Mouse (Mus musculus) cortical plate, adult 2 months (tissue): ENCODE data around the gene Fbxo11. TPM values are rescaled to one million over a fixed set of nuclear protein-coding genes. Genes with fewer than 3 reads are reported as not detected.
A peak's percentile ranks its signal among the peaks of the same experiment; 100 is the strongest.

ENCODE experiments used
- H3K27ac ChIP-seq: fragments of 200-500 bp; 2 replicates; pipeline ENCODE4 v1.5.1; 2012; ENCODE audit warnings: low read length, control low read depth, inconsistent platforms; ENCODE audit not compliant: insufficient read depth
- H3K4me1 ChIP-seq: fragments of 200-500 bp; 2 replicates; pipeline ENCODE4 v1.6.1; 2011; ENCODE audit warnings: low read length; ENCODE audit not compliant: control insufficient read depth, insufficient read depth
- H3K4me3 ChIP-seq: fragments of 200-500 bp; 2 replicates; pipeline ENCODE4 v1.5.1; 2011; ENCODE audit warnings: mild to moderate bottlenecking, low read length, control low read depth; ENCODE audit not compliant: insufficient read depth
- CTCF ChIP-seq: fragments of 200-500 bp; IDR thresholded peaks from 2 replicates; pipeline ENCODE4 v1.5.1; 2011; ENCODE audit warnings: mild to moderate bottlenecking, control low read depth, low read length; ENCODE audit not compliant: insufficient read depth; ENCODE audit errors: extremely low read depth
- POLR2A ChIP-seq: fragments of 200-500 bp; IDR thresholded peaks from 2 replicates; pipeline ENCODE4 v1.6.1; 2011; ENCODE audit warnings: mild to moderate bottlenecking, low read length, control low read depth; ENCODE audit not compliant: insufficient read depth; ENCODE audit errors: extremely low read depth
- polyA plus RNA-seq: library from polyadenylated mRNA; depleted of rRNA; stranded (reverse); fragments of >200 nt; gene quantifications from 2 replicates; pipeline ENCODE4 v1.2.3, GENCODE M21; 2012

Gene Fbxo11
- polyA plus RNA-seq, 1 experiment, result 70.5 TPM

DNA sequence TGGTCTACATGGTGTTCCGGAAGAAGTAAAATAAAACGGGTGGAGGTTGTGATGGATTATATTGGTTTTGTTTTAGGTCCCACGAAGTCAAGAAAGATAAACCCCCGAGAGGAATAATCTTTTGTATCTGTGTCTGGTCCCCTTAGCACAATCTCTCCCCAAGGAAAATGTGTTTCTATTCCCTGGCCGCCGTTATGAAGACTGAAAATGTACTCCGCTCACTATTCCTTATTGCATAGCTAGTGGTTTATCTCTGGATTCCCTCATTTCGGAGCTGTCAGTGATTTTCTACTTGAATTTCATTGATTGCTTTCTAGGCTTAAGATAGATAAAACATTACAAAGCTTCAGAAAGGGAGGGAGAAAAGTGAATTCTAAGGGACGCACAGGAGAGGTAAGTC lies 1.7 kb upstream of the Fbxo11 start:
- H3K4me1 ChIP-seq, result no peaks in the 10 kb centered on the region; the same call in 1 of the 2 replicates
- no peak overlapping the region for H3K27ac ChIP-seq
- H3K4me3 ChIP-seq, result peak overlapping the region; percentile 53; the same call in 1 of the 2 replicates
- TF ChIP-seq POLR2A (no peak), CTCF (no peak)

DNA sequence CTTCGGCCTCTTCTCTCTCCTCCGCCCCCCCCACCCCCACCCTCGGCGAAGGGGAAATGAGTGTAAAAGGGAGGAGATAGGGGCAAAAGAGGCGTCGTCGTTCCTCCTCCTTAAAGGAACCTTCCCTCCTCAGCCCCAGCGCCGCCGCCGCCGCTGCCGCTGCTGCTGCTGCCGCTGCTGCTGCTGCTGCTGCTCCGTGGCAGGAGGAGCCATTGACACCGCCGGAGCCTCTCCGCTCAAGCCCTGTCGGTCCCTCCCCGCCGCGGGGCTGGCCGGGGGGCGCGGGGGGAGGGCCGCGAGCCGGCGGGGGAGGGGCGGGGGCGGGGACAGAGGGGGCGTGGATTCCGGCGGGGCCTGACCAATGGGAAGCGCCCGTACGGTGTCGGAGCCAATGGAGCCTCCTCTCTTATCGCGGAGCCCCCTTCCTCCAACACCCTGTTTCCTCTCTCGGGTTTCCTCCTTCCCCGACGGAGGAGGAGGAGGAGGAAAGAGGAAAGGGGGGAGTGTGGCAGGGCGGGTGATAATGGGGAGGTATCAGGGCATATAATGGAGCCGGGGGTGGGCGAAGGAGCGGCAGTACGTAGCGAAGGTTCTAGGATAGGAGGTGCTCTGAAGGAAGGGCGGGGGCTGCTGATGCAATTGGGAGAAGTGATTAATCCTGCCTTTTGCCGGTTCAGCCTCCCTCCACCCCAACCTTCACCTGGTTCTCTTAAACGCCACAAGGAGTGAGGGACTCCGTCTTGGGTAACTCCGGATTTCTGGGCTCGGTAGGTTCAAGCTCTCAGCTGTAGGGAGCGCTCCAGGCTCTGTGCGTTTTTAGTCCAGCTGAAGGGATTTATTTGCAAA lies 933 bp upstream of the Fbxo11 start:
- H3K27ac ChIP-seq, result peak overlapping the region; percentile 85
- TF ChIP-seq POLR2A (peak; percentile 66), CTCF (peak; percentile 52)

DNA sequence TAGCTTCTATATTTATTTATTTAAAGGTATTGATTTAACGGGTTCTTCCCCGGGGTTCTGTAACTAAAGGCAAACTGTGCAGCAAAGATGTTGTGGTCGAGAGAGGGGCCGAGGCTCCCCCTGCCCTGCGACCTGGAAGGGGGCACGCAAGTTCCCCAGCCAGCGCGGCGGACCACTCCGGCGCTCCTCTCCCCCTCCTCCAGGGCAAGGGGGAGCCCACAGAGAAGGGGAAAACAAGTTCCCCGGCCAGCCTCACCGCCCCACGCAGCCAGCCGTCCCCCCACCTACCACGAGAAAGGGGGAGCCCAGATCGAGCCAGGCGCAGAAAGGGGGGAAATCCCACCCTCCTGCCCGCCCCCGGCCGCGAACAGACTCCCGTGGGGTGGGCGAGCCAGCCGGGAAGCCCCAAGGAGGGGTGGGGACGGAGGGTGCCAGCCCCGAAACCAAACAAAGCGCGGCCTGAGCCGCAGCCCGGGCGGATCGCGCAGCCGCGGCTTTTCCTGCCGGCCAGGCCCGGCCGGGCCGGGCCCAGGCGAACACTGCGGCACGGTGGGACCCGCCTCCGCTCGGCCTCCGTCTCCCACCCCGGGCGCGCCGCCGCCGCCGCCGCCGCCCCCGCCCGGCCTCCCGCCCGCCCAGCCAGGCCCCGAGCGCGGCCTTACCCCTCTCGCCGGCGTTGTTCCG lies 602 bp downstream of the Fbxo11 start:
- peak overlapping the region; percentile 27; the same call in 1 of the 2 replicates for H3K27ac ChIP-seq
- peak overlapping the region; percentile 53 for H3K4me3 ChIP-seq
- no peaks in the 10 kb centered on the region; the same call in 1 of the 2 replicates for H3K4me1 ChIP-seq
- TF ChIP-seq CTCF (no peak), POLR2A (no peak)

More for the DNA sequence above, 933 bp upstream of the Fbxo11 start:
- no peaks in the 10 kb centered on the region; the same call in 1 of the 2 replicates for H3K4me1 ChIP-seq
- peak overlapping the region; percentile 53 for H3K4me3 ChIP-seq

- no peak for TF ChIP-seq POLR2A
- TF ChIP-seq CTCF, result no peak
- Histone ChIP-seq H3K4me3 (peak overlapping the region; percentile 53), H3K27ac (peak overlapping the region; percentile 1; the same call in 1 of the 2 replicates), H3K4me1 (no peaks in the 10 kb centered on the region; the same call in 1 of the 2 replicates)
Measured at GRCm38 (mm10) chr17:88063980-88064346, 1.1 kb downstream of the Fbxo11 start.

DNA sequence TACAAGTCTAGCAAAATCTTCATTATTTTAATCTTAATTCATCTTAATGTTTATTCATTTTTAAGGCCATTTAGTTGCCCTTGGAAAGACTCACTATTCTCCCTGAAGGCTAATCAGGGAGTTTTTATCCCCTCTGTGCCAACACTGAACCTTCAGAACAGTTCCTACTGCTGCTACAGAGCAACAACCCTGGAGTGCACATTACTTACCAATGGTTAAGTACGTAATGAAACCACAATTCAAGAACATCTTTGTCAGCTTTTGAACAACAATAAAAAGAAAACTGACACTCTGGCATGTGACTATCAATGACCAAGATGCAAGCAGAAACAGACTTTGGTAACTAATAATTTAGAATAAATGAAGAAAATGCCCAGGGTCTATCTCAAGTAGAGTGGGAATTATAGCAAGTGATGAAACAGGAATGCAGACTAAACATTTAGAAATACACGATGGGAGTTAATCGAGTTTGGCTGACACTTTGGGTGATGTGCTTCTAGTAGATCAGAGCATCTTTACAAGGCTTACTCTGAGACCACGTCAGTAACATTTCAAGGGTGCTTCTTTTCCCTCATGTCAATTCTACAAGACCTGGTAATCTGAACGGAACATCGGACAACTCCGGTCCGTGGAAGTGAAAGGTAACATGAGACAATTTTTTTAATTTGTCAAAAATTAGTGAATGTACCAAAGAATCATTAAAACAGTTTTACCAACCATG lies 2.1 kb downstream of the Fbxo11 start:
- no peak overlapping the region for H3K27ac ChIP-seq
- H3K4me1 ChIP-seq, result peaks cover 5% of the 10 kb centered on the region
- no peak for TF ChIP-seq POLR2A
- no peak for TF ChIP-seq CTCF
- peak overlapping the region; percentile 53; the same call in 1 of the 2 replicates for H3K4me3 ChIP-seq

- TF ChIP-seq CTCF (no peak), POLR2A (no peak)
- no peak overlapping the region for H3K4me3 ChIP-seq
- H3K27ac ChIP-seq, result no peak overlapping the region
- peaks cover 5% of the 10 kb centered on the region for H3K4me1 ChIP-seq
Measured at GRCm38 (mm10) chr17:88061942-88062341, 3.1 kb downstream of the Fbxo11 start.

DNA sequence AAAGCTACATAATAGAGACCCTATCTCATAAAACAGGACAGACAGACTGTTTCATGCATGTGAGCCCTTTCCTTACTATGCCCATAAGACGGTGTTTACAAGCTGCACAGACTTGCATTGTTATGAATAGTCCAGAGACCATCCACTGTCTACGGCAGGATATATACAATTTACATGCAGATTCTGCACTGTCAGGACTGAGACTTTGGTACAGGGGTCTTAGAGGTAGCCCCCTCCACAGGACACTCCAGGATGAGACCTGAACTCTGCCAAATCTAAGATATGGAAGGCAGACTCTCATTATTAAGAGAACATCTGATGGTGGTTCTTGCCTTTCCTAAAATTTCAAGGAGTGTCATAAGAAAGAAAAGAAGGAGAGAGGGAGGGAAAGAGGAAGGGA lies 6.8 kb downstream of the Fbxo11 start:
- TF ChIP-seq POLR2A (no peak), CTCF (no peak)
- Histone ChIP-seq H3K4me3 (no peak overlapping the region), H3K27ac (no peak overlapping the region), H3K4me1 (peaks cover 5% of the 10 kb centered on the region)

DNA sequence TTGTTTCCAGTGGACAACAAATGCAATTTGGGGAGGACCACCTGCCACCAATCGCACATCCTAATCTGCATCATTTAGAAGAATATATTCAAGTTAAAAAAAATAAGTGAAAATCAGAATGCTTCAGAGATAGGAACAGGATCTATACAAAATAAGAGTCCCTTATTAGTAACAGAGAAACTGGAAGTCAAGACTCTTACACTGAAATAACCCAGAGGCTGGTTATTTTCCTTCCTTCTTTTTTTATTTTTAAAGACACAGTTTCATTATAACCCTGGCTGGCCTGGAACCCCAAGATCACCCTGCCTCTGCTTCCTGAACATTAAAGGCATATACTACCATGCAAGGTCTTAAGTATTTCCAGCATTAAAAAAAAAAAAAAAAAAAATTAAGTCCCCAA lies 7.2 kb downstream of the Fbxo11 start:
- TF ChIP-seq POLR2A (no peak), CTCF (no peak)
- Histone ChIP-seq H3K4me1 (peaks cover 5% of the 10 kb centered on the region), H3K27ac (no peak overlapping the region), H3K4me3 (no peak overlapping the region)

DNA sequence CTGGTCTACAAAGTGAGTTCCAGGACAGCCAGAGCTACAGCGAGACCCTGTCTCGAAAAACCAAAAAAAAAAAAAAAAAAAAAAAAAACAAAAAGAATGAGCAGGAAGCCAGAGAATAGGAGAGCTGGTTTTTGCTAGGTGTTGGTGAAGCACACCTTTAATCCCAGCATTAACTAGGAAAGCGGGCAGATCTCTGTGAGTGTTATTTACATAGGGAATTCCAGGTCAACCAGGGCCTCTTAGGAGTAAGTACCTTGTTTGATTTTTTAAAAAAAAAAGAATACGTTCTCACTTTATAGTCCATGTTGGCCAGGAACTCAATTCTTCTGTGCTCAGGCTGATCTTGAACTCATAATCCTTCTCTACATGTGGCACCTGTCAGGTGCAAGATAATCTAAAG lies 13.4 kb downstream of the Fbxo11 start:
- no peak overlapping the region for H3K27ac ChIP-seq
- no peaks in the 10 kb centered on the region; the same call in 1 of the 2 replicates for H3K4me1 ChIP-seq
- TF ChIP-seq CTCF (no peak), POLR2A (no peak)
- H3K4me3 ChIP-seq, result no peak overlapping the region
